Mouse (Mus musculus) forebrain, embryonic 15.5 days (tissue): ENCODE results near the gene Gatd1. TPM values are rescaled to one million over a fixed set of nuclear protein-coding genes. Genes with fewer than 3 reads are reported as not detected.

ENCODE experiments used
- ATAC-seq: fragments of 200-750 bp; cut with Nextera tagmentation; replicated peaks from 2 replicates; pipeline ENCODE4 v1.8.0; 2017; ENCODE audit warnings: mild to moderate bottlenecking, moderate TSS enrichment, moderate library complexity
- H3K27ac ChIP-seq: fragments of 300-500 bp; sonication (generic); replicated peaks from 2 replicates; pipeline ENCODE4 v1.5.1; 2015; ENCODE audit warnings: mild to moderate bottlenecking, inconsistent platforms
- H3K27me3 ChIP-seq: fragments of 300-500 bp; sonication (generic); 2 replicates; pipeline ENCODE4 v1.6.1; 2015; ENCODE audit warnings: inconsistent platforms
- H3K36me3 ChIP-seq: fragments of 300-500 bp; sonication (generic); 2 replicates; pipeline ENCODE4 v1.6.1; 2015; ENCODE audit warnings: mild to moderate bottlenecking, inconsistent platforms
- H3K4me1 ChIP-seq: fragments of 300-500 bp; sonication (generic); 2 replicates; pipeline ENCODE4 v1.6.1; 2015; ENCODE audit warnings: inconsistent platforms
- H3K4me2 ChIP-seq: fragments of 300-500 bp; sonication (generic); replicated peaks from 2 replicates; pipeline ENCODE4 v1.6.1; 2015; ENCODE audit warnings: mild to moderate bottlenecking, inconsistent platforms
- H3K4me3 ChIP-seq: fragments of 300-500 bp; sonication (generic); 2 replicates; pipeline ENCODE4 v1.5.1; 2015; ENCODE audit warnings: mild to moderate bottlenecking, inconsistent platforms
- H3K9ac ChIP-seq: fragments of 300-500 bp; sonication (generic); replicated peaks from 2 replicates; pipeline ENCODE4 v1.6.1; 2015; ENCODE audit warnings: mild to moderate bottlenecking, inconsistent platforms
- H3K9me3 ChIP-seq: fragments of 300-500 bp; sonication (generic); 2 replicates; pipeline ENCODE4 v1.6.1; 2016; ENCODE audit warnings: inconsistent platforms
- WGBS: fragments of 180-500 bp; shearing (Covaris S2); methylation state at CpG from one replicate; pipeline ENCODE4 v1.1.7; 2015; ENCODE audit warnings: mixed read lengths; 5-methylcytosine and 5-hydroxymethylcytosine counted together
- polyA plus RNA-seq: library from polyadenylated mRNA; unstranded; fragments of >200 nt; fragmentation: Nextera tagmentation; extraction: Ambion mirVana; gene quantifications from 2 replicates; pipeline ENCODE4 v1.2.1, GENCODE M21; 2015

The Gatd1 gene
- polyA plus RNA-seq, result 62.2 and 64.2 TPM in 2 replicates

DNA sequence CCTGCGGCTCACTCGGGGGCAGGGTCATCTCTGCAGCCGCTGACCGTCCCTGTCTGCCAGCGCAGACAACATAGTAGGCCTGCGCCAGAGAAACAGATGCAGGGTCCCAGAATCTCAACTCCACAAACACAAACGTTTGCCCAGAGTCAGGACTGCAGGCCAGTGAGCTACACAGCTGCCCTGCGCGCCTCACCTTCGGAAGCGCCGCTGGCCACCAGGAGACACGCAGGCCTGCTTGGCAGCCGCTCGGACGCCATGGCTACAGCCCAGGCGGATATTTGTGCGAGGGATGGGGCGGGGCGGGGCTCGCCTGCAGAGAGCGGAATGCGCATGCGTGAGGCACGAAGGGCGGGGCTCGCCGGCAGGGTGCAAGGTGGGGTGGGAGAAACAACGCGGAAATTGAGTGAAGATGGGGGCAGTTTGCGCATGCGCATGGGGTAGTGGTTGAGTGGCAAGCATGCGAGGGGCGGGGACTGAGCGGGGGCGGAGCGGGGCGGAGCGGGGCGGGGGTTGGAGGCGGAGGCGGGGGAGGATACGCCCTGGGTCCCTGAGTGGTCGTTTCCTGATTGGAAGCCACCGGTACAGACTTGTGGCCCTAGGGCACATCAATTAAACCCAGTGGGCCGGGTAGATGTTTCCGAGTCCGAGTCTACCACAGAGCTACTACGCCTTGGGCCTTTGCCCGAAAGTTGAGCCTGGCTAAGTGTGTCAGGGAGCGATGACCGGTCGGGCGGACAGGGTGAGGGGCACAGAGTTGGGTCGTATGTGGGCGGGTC is at the start of gene Gatd1:
Gene Gatd1, minus strand, starts transcription at position 328 of the 776 bp plus-strand sequence.
- under 1% methylated on average over 56 of the region's 56 CpGs for WGBS
- ATAC-seq, result peak; percentile 90
- H3K36me3 ChIP-seq, result peaks cover 4% of the 10 kb centered on the region; the same call in 1 of the 2 replicates

DNA sequence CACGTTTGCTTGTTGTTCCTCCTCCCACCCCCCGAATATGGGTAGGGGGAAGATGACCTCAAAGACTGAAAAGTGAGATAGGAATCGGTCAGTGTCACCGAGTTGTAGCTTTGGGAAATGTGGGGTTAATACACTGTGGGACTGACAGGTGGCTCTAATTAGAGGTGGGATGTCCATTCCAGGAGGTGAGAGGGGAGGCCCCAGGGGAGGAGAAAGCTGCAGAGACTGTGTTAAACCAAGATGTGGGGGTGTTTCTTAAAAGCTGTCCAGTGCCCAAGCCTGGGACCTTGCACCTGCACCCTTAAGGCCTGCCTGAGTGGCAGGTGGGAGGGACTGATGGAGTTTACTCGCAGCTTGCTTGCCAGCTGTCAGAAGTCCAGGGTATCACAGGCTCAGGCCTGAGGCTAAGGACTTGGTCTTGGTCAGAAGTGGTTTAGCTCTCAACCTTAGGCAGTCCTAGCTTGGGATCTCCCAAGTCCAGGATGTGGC is 48.4 kb upstream of the Gatd1 start:
- Histone ChIP-seq H3K4me3 (peak overlapping the region; percentile 32), H3K4me2 (peak overlapping the region; percentile 54; the same call in 1 of the 2 replicates), H3K27ac (no peak overlapping the region), H3K4me1 (peaks cover 24% of the 10 kb centered on the region), H3K9me3 (no peaks in the 10 kb centered on the region), H3K9ac (no peak overlapping the region), H3K36me3 (peaks cover 9% of the 10 kb centered on the region; the same call in 1 of the 2 replicates), H3K27me3 (peaks cover 72% of the 10 kb centered on the region)
- ATAC-seq, result no peak
- WGBS, result 12% methylated on average over 5 of the region's 5 CpGs

More for the DNA sequence above, at the start of gene Gatd1:
- Histone ChIP-seq H3K27me3 (no peaks in the 10 kb centered on the region), H3K4me3 (peak within 1 kb of the TSS; percentile 68), H3K9me3 (no peaks in the 10 kb centered on the region), H3K4me2 (peak within 1 kb of the TSS; percentile 87), H3K4me1 (peaks cover 23% of the 10 kb centered on the region), H3K9ac (peak within 1 kb of the TSS; percentile 91), H3K27ac (peak within 1 kb of the TSS; percentile 82)

DNA sequence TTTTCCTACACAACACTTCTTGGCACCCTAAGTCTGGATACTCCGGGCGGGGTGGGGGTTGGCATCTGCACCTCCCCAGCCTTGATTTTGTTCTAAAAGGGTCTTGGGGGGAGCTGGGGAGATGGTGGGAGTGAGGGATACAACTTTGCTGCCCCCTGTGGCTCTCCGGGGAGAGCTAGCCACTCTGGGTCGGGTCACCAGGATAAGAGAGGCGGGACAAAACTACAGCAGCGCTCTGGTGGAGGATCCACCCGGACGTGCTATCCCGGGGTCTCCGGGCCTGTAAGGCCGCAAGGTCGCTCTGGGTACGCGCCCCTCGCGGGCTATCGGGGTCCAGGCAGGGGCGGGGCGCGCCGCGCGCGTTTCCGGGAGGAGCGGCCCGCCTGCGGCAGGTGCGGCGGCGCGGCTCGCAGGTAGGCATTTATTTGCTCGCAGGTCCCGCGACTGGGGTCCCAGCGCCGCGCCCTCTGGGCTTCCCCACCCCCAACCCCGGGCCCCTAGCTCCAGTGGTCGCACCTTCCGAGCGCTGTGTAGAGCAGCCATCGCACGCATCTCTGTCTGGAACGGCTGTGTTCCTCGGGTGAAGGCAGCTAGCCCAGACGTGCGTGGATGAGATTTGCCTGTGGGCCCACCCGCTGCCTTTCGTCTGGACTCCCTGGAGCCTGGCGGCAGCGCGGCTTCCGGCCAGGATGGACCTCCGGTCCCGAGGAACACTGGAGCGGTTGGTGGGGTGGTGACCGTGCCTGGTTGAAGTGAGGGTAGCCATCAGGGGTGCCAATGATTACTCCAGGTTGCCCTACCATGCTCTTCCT is 47.8 kb upstream of the Gatd1 start:
- H3K27me3 ChIP-seq, result peaks cover 71% of the 10 kb centered on the region
- WGBS, result 3% methylated on average over 59 of the region's 59 CpGs
- no peak overlapping the region for H3K27ac ChIP-seq
- peak overlapping the region; percentile 32 for H3K4me3 ChIP-seq
- peaks cover 9% of the 10 kb centered on the region; the same call in 1 of the 2 replicates for H3K36me3 ChIP-seq
- ATAC-seq, result no peak
- peak overlapping the region; percentile 30; the same call in 1 of the 2 replicates for H3K9ac ChIP-seq
- peak overlapping the region; percentile 54 for H3K4me2 ChIP-seq
- no peaks in the 10 kb centered on the region for H3K9me3 ChIP-seq
- H3K4me1 ChIP-seq, result peaks cover 18% of the 10 kb centered on the region

DNA sequence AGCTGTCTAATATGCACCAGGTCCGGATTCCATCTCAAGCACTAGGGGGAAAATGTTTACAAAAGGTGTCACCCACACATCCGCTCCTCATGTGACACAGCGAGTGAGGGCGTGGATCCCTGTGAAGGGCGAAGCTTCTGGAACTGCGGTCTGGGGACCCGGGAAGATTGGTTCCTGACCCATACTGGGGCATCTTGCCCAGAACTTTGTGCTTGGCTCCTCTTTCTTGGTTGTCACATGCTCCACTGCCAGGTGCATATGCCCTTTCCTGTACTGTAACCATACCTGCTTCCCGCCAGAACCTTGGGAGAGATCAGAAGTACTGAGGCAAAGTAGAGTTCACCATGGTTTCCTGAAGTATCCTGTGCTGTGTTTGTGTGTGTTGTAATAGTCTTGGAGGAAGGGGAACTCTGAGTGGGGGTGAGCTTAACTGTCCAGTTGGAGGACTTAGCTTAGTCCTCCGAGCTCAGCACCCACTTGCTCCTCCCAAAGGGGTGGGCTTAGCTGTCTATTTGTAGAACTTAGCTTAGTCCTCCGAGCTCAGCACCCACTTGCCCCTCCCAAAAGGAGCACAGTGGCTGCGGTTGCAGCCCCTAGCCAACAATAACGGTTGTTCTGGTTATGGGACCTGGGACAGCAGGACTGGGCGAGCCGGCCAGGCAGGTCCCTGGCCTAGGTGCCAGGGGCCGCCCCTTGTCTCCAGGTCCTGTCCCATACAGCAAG is 46.6 kb upstream of the Gatd1 start, which contains the start of gene Cracr2b:
Gene Cracr2b, plus strand, starts transcription at position 704 of the 723 bp plus-strand sequence.
- peaks cover 9% of the 10 kb centered on the region; the same call in 1 of the 2 replicates for H3K36me3 ChIP-seq
- peak within 1 kb of the TSS; percentile 30; the same call in 1 of the 2 replicates for H3K9ac ChIP-seq
- no peaks in the 10 kb centered on the region for H3K9me3 ChIP-seq
- no peak within 1 kb of the TSS for H3K27ac ChIP-seq
- H3K4me3 ChIP-seq, result peak within 1 kb of the TSS; percentile 32
- H3K4me2 ChIP-seq, result peak within 1 kb of the TSS; percentile 54
- H3K27me3 ChIP-seq, result peaks cover 60% of the 10 kb centered on the region
- peaks cover 26% of the 10 kb centered on the region for H3K4me1 ChIP-seq
- 76% methylated on average over 15 of the region's 15 CpGs for WGBS
- no peak for ATAC-seq

DNA sequence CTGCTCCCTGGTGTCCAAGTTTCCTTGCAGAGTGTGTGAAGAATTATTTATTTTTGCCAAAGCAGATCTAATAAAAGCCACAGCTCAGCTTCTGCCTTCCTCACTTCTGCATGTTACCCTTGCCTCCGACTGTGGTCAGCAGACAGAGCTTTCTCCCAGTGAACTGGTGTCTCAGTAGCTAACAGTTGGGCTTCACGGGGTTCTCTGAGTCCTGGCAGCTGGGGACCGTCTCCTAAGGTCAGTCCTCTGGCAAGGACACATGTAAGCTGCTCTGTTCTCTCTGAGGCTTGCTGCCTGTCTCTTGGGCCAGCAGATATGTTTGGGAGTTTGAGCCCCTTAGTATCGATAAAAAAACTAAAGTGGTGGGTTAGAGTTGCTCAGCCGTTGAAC is 46.1 kb upstream of the Gatd1 start:
- Histone ChIP-seq H3K9me3 (no peaks in the 10 kb centered on the region), H3K4me2 (no peak overlapping the region), H3K36me3 (peaks cover 9% of the 10 kb centered on the region; the same call in 1 of the 2 replicates), H3K27ac (no peak overlapping the region), H3K9ac (no peak overlapping the region), H3K4me1 (peaks cover 29% of the 10 kb centered on the region), H3K27me3 (peaks cover 55% of the 10 kb centered on the region), H3K4me3 (no peak overlapping the region)
- WGBS, result 86% methylated on average over 5 of the region's 5 CpGs
- ATAC-seq, result no peak

DNA sequence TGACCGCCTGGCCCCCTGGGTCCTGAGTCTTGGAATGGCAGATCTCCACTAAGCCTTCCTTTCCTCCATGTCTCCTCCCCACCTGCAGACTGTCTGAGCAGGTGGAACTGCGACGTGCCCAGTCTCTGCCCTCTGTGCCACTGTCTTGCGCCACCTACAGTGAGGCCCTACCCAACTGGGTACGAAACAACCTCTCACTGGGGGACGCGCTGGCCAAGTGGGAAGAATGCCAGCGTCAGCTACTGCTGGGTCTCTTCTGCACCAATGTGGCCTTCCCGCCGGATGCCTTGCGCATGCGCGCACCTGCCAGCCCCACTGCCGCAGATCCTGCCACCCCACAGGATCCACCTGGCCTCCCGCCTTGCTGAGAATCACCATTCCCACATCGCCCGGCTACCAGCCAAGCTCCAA is 45.4 kb upstream of the Gatd1 start:
- ATAC-seq, result no peak
- peaks cover 9% of the 10 kb centered on the region; the same call in 1 of the 2 replicates for H3K36me3 ChIP-seq
- peaks cover 48% of the 10 kb centered on the region for H3K27me3 ChIP-seq
- H3K9me3 ChIP-seq, result no peaks in the 10 kb centered on the region
- WGBS, result 92% methylated on average over 17 of the region's 17 CpGs
- H3K27ac ChIP-seq, result no peak overlapping the region
- H3K9ac ChIP-seq, result no peak overlapping the region
- peaks cover 29% of the 10 kb centered on the region for H3K4me1 ChIP-seq
- H3K4me3 ChIP-seq, result no peak overlapping the region
- no peak overlapping the region for H3K4me2 ChIP-seq

DNA sequence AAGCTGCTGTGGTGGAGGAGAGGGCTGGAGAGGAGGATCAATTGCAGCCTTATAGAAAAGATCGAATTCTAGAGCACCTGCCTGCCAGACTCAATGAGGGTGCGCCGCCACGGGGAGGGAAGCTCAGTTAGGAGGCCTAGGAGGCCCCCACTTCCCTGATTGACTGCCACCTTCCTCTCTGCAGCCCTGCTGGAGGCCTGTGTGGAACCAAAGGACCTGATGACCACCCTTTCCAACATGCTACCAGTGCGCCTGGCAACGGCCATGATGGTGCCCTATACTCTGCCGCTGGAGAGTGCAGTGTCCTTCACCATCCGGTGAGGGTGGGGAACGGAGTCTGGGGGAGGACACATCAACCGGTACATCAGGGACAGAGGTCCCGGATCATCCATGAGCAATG is 44.7 kb upstream of the Gatd1 start:
- 93% methylated on average over 11 of the region's 11 CpGs for WGBS
- Histone ChIP-seq H3K4me2 (no peak overlapping the region), H3K27ac (no peak overlapping the region), H3K36me3 (peaks cover 9% of the 10 kb centered on the region; the same call in 1 of the 2 replicates), H3K9ac (no peak overlapping the region), H3K27me3 (peaks cover 42% of the 10 kb centered on the region), H3K4me1 (peaks cover 29% of the 10 kb centered on the region), H3K4me3 (no peak overlapping the region), H3K9me3 (no peaks in the 10 kb centered on the region)
- no peak for ATAC-seq

DNA sequence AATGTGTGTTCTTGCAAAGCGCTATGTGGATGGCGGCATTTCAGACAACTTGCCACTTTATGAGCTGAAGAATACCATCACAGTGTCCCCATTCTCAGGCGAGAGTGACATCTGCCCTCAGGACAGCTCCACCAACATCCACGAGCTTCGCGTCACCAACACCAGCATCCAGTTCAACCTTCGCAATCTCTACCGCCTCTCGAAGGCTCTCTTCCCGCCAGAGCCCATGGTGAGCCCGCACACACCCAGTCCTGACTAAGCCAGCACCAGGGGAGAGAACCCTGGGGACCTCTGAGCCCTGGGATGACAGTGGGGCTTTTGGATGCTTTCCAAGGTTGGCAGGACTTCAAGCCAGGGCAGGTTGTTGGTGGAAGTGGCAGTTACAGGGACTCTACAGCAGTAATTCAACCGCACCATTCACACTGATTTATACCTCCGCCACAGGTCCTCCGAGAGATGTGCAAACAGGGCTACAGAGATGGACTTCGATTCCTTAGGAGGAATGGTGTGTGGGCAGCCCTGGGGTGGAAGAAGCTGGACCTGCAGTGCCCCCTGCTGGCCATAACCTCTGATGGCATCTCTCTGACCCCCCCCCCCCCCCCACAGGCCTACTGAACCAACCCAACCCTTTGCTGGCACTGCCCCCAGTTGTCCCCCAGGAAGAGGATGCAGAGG is 44.2 kb upstream of the Gatd1 start:
- H3K9ac ChIP-seq, result no peak overlapping the region
- H3K4me3 ChIP-seq, result no peak overlapping the region
- H3K9me3 ChIP-seq, result no peaks in the 10 kb centered on the region
- peaks cover 9% of the 10 kb centered on the region; the same call in 1 of the 2 replicates for H3K36me3 ChIP-seq
- WGBS, result 78% methylated on average over 15 of the region's 15 CpGs
- peaks cover 36% of the 10 kb centered on the region for H3K27me3 ChIP-seq
- ATAC-seq, result no peak
- no peak overlapping the region for H3K27ac ChIP-seq
- H3K4me2 ChIP-seq, result no peak overlapping the region
- peaks cover 29% of the 10 kb centered on the region for H3K4me1 ChIP-seq

DNA sequence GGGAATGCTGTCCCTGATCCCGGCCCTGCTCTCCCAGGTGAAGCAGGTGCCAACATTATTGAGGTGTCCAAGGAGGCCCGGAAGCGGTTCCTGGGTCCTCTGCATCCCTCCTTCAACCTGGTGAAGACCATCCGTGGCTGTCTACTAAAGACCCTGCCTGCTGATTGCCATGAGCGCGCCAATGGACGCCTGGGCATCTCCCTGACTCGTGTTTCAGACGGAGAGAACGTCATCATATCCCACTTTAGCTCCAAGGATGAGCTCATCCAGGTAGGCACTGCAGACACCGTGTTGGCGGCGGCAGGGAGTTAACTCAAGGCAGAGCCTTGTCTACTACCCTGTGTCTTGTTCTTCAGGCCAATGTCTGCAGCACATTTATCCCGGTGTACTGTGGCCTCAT is 43.3 kb upstream of the Gatd1 start:
- no peak for ATAC-seq
- WGBS, result 92% methylated on average over 14 of the region's 14 CpGs
- no peak overlapping the region for H3K4me3 ChIP-seq
- peaks cover 29% of the 10 kb centered on the region for H3K4me1 ChIP-seq
- H3K9ac ChIP-seq, result no peak overlapping the region
- H3K27me3 ChIP-seq, result peaks cover 27% of the 10 kb centered on the region
- no peak overlapping the region for H3K4me2 ChIP-seq
- peaks cover 11% of the 10 kb centered on the region for H3K36me3 ChIP-seq
- no peak overlapping the region for H3K27ac ChIP-seq
- H3K9me3 ChIP-seq, result no peaks in the 10 kb centered on the region

DNA sequence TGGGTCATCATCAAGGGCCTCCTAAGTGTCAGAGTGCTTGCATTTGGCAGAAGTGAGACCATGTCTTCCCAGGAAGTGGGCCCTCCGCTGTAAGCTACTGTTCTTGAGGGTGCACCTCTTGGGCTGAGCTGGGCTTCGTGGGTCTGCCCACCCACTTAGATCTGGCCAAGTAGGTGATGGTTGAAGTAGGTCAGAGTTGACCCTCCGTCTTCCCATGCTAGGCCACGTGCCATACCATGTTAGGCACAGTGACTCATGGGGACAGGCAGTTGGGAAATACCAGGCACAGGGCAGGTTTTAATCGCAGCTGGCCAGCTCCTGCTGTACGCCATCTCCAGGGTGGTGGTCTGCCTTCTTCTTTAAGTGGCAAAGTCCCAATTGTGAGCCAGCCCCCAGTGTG is 42.8 kb upstream of the Gatd1 start:
- Histone ChIP-seq H3K27ac (no peak overlapping the region), H3K36me3 (peaks cover 16% of the 10 kb centered on the region), H3K9me3 (no peaks in the 10 kb centered on the region), H3K4me3 (0 out of 2 replicates have a peak overlapping the region, but pooled peaks have one; percentile 88), H3K27me3 (peaks cover 22% of the 10 kb centered on the region), H3K9ac (no peak overlapping the region), H3K4me2 (no peak overlapping the region; the same call in 1 of the 2 replicates), H3K4me1 (peaks cover 24% of the 10 kb centered on the region)
- 94% methylated on average over 6 of the region's 6 CpGs for WGBS
- no peak for ATAC-seq
